18 mouse cellular contexts compared by ENCODE assay signal in the genomic region with DNA sequence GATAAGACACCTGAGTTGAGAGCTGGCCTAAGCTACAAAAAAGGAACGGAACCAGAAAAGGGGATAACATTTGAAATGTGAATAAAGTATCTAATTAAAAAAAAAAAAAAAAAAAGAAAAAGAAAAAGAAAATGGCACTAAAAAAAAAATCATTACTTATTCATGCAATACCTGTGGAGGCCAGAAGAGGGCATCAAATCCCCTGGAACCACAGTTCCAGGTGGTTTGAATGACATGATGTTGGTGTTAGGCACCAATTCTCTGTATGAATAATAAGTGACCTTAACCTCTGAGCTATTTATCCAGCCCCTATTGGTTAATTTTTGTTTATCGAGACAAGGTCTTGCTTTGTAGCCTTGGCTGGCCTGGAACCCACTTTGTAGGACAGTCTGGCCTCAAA. TPM values are rescaled to one million over a fixed set of nuclear protein-coding genes. Genes with fewer than 3 reads are reported as not detected.
A peak's percentile ranks its signal among the peaks of the same experiment; 100 is the strongest.
DNase-seq lines count a peak whose midpoint lies in the region; ATAC-seq and TF ChIP-seq lines count a peak whose summit lies in the region.
"Had no signal": no experiment of that assay in that cellular context is flagged by ENCODE, and none has a peak within 500 bp of the region (broad histone marks: within the 10 kb centered on the region; RNA-seq: fewer than 3 reads in every experiment).

No protein-coding gene starts in this region.

- no peak for TF ChIP-seq EP300 in stomach, postnatal 0 days (optimal IDR thresholded peaks at IDR 0.05)

- H3K4me2 ChIP-seq in kidney, postnatal 0 days (ENCODE audit: low read length) = no peak overlapping the region
- no peak overlapping the region for H3K4me2 ChIP-seq in stomach, postnatal 0 days (replicated peaks; ENCODE audit: low read depth)
- H3K4me2 ChIP-seq: embryonic facial prominence, embryonic 12.5 days; limb, embryonic 13.5 days; stomach, embryonic 15.5 days had no signal

- 75% methylated on average over 2 of the region's 2 CpGs for WGBS in kidney, postnatal 0 days
- whole genome bisulfite sequencing in stomach, postnatal 0 days = 86% methylated on average over 2 of the region's 2 CpGs

- no peak for ATAC-seq in CD4-positive, CD25-positive, alpha-beta regulatory T cell, adult 4 months
- no peak for ATAC-seq in kidney, postnatal 0 days (replicated peaks; ENCODE audit: low FRiP score, low read depth)
- no peak for ATAC-seq in stomach, postnatal 0 days (ENCODE audit: low FRiP score, low TSS enrichment)
- no peak for ATAC-seq in erythroblast, adult 5-6 weeks (replicated peaks; ENCODE audit: low FRiP score, poor library complexity, severe bottlenecking)

- DNase-seq in CD4-positive, CD25-positive, alpha-beta regulatory T cell, adult 2 months (ENCODE audit: low read depth, low spot score) = peak; percentile 44
- no peak for DNase-seq in kidney, postnatal 0 days (ENCODE audit: low spot score)
- no peak for DNase-seq in kidney, adult 18-20 months
- no peak for DNase-seq in testis, postnatal 10 days (ENCODE audit: low spot score)
- no peak for DNase-seq in stomach, postnatal 0 days (ENCODE audit: low spot score)
- DNase-seq: adrenal gland, postnatal 10 days; cerebellum, adult 9-11 months; heart, adult 18-20 months; heart, postnatal 14 days; lung, postnatal 14 days had no signal

- peak; percentile 57 for TF ChIP-seq CTCF in kidney, postnatal 0 days (IDR thresholded peaks at IDR 0.05; ENCODE audit: low read depth)
- TF ChIP-seq CTCF in testis, adult 2 months (IDR thresholded peaks at IDR 0.05; ENCODE audit: control insufficient read depth, insufficient read depth, insufficient replicate concordance, low read depth, low read length) = peak; percentile 24; the same call in 1 of the 2 replicates
- peak; percentile 66 for TF ChIP-seq CTCF in stomach, postnatal 0 days (IDR thresholded peaks at IDR 0.05; ENCODE audit: low read depth)

- no peaks in the 10 kb centered on the region for H3K9me3 ChIP-seq in kidney, postnatal 0 days (replicated peaks; ENCODE audit: low read length)
- no peaks in the 10 kb centered on the region; the same call in 1 of the 2 replicates for H3K9me3 ChIP-seq in stomach, postnatal 0 days (ENCODE audit: control insufficient read depth, low read length)
- H3K9me3 ChIP-seq: stomach, embryonic 15.5 days had no signal

- H3K4me3 ChIP-seq in kidney, postnatal 0 days (replicated peaks; ENCODE audit: low read depth, low read length) = no peak overlapping the region
- no peak overlapping the region for H3K4me3 ChIP-seq in testis, adult 2 months (ENCODE audit: control insufficient read depth, low read depth, low read length)
- no peak overlapping the region for H3K4me3 ChIP-seq in stomach, postnatal 0 days (ENCODE audit: low read depth, low read length)
- H3K4me3 ChIP-seq: embryonic facial prominence, embryonic 12.5 days; forebrain, embryonic 10.5 days; limb, embryonic 13.5 days; stomach, embryonic 15.5 days had no signal

- no peak overlapping the region for H3K27ac ChIP-seq in kidney, postnatal 0 days
- no peak overlapping the region for H3K27ac ChIP-seq in testis, adult 2 months (ENCODE audit: control insufficient read depth, insufficient read depth, low read depth, low read length)
- H3K27ac ChIP-seq in stomach, postnatal 0 days (replicated peaks) = no peak overlapping the region
- H3K27ac ChIP-seq: embryonic facial prominence, embryonic 12.5 days; forebrain, embryonic 10.5 days; limb, embryonic 13.5 days; stomach, embryonic 15.5 days had no signal

- H3K27me3 ChIP-seq in kidney, postnatal 0 days (ENCODE audit: insufficient read depth, low read length) = no peaks in the 10 kb centered on the region
- no peaks in the 10 kb centered on the region for H3K27me3 ChIP-seq in testis, adult 2 months (ENCODE audit: control insufficient read depth, insufficient read depth, low read length)
- no peaks in the 10 kb centered on the region for H3K27me3 ChIP-seq in stomach, postnatal 0 days (ENCODE audit: control insufficient read depth, insufficient read depth, low read length)
- H3K27me3 ChIP-seq: embryonic facial prominence, embryonic 12.5 days; limb, embryonic 13.5 days; stomach, embryonic 15.5 days had no signal

- TF ChIP-seq POLR2A in testis, adult 2 months (IDR thresholded peaks at IDR 0.05; ENCODE audit: control insufficient read depth, low read depth, low read length) = no peak

- H3K9ac ChIP-seq in kidney, postnatal 0 days (ENCODE audit: low read depth, low read length) = no peak overlapping the region
- no peak overlapping the region for H3K9ac ChIP-seq in stomach, postnatal 0 days (ENCODE audit: low read length)
- H3K9ac ChIP-seq: embryonic facial prominence, embryonic 12.5 days; limb, embryonic 13.5 days; stomach, embryonic 15.5 days had no signal

- H3K36me3 ChIP-seq in kidney, postnatal 0 days (ENCODE audit: insufficient read depth, low read length) = no peaks in the 10 kb centered on the region
- H3K36me3 ChIP-seq in testis, adult 2 months (ENCODE audit: control insufficient read depth, insufficient read depth, low read length) = no peaks in the 10 kb centered on the region
- no peaks in the 10 kb centered on the region for H3K36me3 ChIP-seq in stomach, postnatal 0 days (ENCODE audit: control insufficient read depth, insufficient read depth, low read length)
- H3K36me3 ChIP-seq: embryonic facial prominence, embryonic 12.5 days; forebrain, embryonic 10.5 days; limb, embryonic 13.5 days; stomach, embryonic 15.5 days had no signal

- no peaks in the 10 kb centered on the region for H3K4me1 ChIP-seq in kidney, postnatal 0 days (replicated peaks; ENCODE audit: insufficient read depth, low read length)
- H3K4me1 ChIP-seq in testis, adult 2 months (ENCODE audit: control insufficient read depth, insufficient read depth, low read length) = no peaks in the 10 kb centered on the region
- H3K4me1 ChIP-seq in stomach, postnatal 0 days (replicated peaks; ENCODE audit: control insufficient read depth, insufficient read depth) = no peaks in the 10 kb centered on the region
- H3K4me1 ChIP-seq: embryonic facial prominence, embryonic 12.5 days; forebrain, embryonic 10.5 days; limb, embryonic 13.5 days; stomach, embryonic 15.5 days had no signal

RNA-seq across cellular contexts. Expression of gene Cyp2b10, which starts 27.6 kb away (rescaled TPM):
- not detected for polyA plus RNA-seq in CD4-positive, CD25-positive, alpha-beta regulatory T cell, adult 4 months (2017; shearing (Covaris generic))
- not detected in 2 replicates for polyA plus RNA-seq in kidney, postnatal 0 days (2015; fragmentation: Nextera tagmentation; extraction: Ambion mirVana)
- 0.08 TPM in 1 of 2 replicates, not detected in the other for polyA plus RNA-seq in testis, adult 2 months (2012; rRNA removed)
- 7.4 and 10.7 TPM in 2 replicates for polyA plus RNA-seq in stomach, postnatal 0 days (2015; fragmentation: Nextera tagmentation; extraction: Ambion mirVana)
- total RNA-seq in erythroblast, adult 5-6 weeks (2015; ENCODE audit: low replicate concordance) = not detected in 2 replicates
- total RNA-seq in erythroblast, adult 5-6 weeks (2017; ENCODE audit: low replicate concordance) = not detected in 2 replicates
- polyA plus RNA-seq: embryonic facial prominence, embryonic 12.5 days; forebrain, embryonic 10.5 days; limb, embryonic 13.5 days; neural tube, embryonic 14.5 days; stomach, embryonic 15.5 days had no signal

RNA-seq across cellular contexts. Expression of gene Cyp2s1, which starts 53.1 kb away (rescaled TPM):
- polyA plus RNA-seq in CD4-positive, CD25-positive, alpha-beta regulatory T cell, adult 4 months (2017; shearing (Covaris generic)) = 1 to 10 TPM; 2.1 to 3.0 TPM
- 25.4 and 26.7 TPM in 2 replicates for polyA plus RNA-seq in kidney, postnatal 0 days (2015; fragmentation: Nextera tagmentation; extraction: Ambion mirVana)
- polyA plus RNA-seq in testis, adult 2 months (2012; rRNA removed) = 1.7 and 1.9 TPM in 2 replicates
- polyA plus RNA-seq in stomach, postnatal 0 days (2015; fragmentation: Nextera tagmentation; extraction: Ambion mirVana) = 166 and 195 TPM in 2 replicates
- not detected in 2 replicates for total RNA-seq in erythroblast, adult 5-6 weeks (2015; ENCODE audit: low replicate concordance)
- total RNA-seq in erythroblast, adult 5-6 weeks (2017; ENCODE audit: low replicate concordance) = not detected in 2 replicates
